Mouse (Mus musculus): ENCODE measurements at regions not wholly inside any gene's neighbourhood (a gene's known extent, or its start where the extent isn't known, plus 50 kb on each side); places are given as distances from the start of the nearest gene placed in this dataset.

DNA sequence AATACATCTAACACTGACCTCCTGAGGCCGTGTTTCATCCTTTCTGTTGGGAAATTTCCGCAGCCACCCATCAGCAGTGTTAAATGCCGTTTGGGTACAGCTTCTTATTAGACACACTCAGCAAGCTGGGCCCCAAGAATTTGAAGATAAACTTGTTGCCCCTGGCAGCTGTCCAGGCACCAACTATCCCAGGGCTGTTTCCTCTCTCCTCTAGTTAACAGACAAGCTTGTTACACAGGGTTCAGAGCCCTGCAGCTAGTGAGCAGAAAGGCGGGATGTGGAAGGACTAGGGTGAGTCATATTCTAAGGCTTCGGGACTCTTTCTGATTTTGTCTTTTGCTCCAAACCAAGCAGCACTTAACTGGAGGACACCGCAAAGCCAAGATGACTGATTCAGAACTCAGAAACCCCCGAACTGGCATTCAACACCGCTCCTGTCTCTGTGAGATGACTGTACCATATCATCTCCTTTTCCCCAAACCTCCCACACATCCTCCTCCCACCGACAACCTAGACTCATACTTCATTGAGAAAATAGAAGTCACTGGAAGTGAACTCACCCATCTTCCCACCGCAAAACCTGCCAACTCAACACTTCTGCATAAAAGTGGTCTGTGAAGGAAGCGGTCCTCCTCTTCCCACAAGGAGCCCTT lies 198.2 kb downstream of the Csl start:
- H3K9me3 ChIP-seq (ENCODE audit: low read length): no peaks in the 10 kb centered on the region
- ATAC-seq (ENCODE audit: low FRiP score) (no peak), DNase-seq (ENCODE audit: low spot score) (no peak)
- no peak overlapping the region for H3K9ac ChIP-seq (replicated peaks; ENCODE audit: low read length, poor library complexity, severe bottlenecking)
- TF ChIP-seq CTCF (IDR thresholded peaks at IDR 0.05): no peak
- H3K4me2 ChIP-seq (ENCODE audit: low read depth, low read length, poor library complexity, severe bottlenecking): no peak overlapping the region
- H3K27ac ChIP-seq (ENCODE audit: low read depth, low read length): no peak overlapping the region
- H3K27me3 ChIP-seq (ENCODE audit: insufficient read depth, low read length): no peaks in the 10 kb centered on the region
- H3K4me3 ChIP-seq (ENCODE audit: low read depth, low read length): no peak overlapping the region
- H3K4me1 ChIP-seq (ENCODE audit: insufficient read depth, low read length): no peaks in the 10 kb centered on the region
- no peaks in the 10 kb centered on the region for H3K36me3 ChIP-seq (ENCODE audit: insufficient read depth, low read length)
- 90% methylated on average over 11 of the region's 11 CpGs for WGBS

DNA sequence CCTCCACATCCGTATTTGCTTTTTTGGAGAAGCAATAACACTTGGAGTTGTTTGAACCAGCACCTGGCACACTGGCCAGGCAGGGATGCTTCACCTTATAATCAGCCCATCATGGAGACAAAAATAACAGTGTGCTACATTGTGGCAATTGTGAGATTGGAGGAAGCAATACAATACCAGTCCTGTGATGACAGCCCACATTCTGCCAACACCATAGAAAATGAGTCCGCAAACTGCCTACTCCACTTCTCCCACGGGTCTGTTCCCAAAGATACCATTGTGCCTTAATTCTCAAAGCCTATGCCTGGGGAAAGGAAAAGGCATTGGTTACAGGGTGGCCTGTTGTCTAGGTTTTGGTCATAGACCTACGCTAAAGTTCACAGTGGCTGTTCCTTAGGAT lies 194.9 kb downstream of the Csl start:
- H3K27me3 ChIP-seq (ENCODE audit: insufficient read depth, low read length): no peaks in the 10 kb centered on the region
- no peaks in the 10 kb centered on the region for H3K4me1 ChIP-seq (ENCODE audit: insufficient read depth, low read length)
- ATAC-seq (ENCODE audit: low FRiP score) (no peak), DNase-seq (ENCODE audit: low spot score) (no peak)
- WGBS: 92% methylated on average over 4 of the region's 4 CpGs
- H3K9me3 ChIP-seq (ENCODE audit: low read length): no peaks in the 10 kb centered on the region
- no peak overlapping the region for H3K9ac ChIP-seq (replicated peaks; ENCODE audit: low read length, poor library complexity, severe bottlenecking)
- H3K4me3 ChIP-seq (ENCODE audit: low read depth, low read length): no peak overlapping the region
- no peak overlapping the region for H3K27ac ChIP-seq (ENCODE audit: low read depth, low read length)
- no peaks in the 10 kb centered on the region for H3K36me3 ChIP-seq (ENCODE audit: insufficient read depth, low read length)
- no peak for TF ChIP-seq CTCF (IDR thresholded peaks at IDR 0.05)
- no peak overlapping the region for H3K4me2 ChIP-seq (ENCODE audit: low read depth, low read length, poor library complexity, severe bottlenecking)

DNA sequence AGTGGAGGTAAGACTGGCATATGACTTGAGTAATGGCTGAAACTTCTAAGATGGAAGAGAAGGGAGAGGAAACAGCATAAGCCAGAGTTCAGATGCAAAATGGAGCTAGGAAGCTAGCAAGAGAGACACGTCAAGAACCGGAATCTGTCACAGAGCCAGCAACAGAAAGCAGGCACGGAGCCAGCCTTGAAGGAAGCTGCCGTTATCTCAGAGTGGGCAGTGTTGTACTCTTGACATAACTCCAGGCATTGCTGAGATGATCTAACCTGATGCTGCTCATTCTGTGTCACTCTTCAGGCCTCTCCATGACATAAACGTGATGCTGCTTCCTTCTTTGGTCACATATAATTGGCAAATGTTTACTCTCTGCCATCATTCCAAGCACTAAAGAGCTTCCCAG lies 191.0 kb downstream of the Csl start:
- no peaks in the 10 kb centered on the region for H3K9me3 ChIP-seq (ENCODE audit: low read length)
- no peak for TF ChIP-seq CTCF (IDR thresholded peaks at IDR 0.05)
- no peak overlapping the region for H3K4me3 ChIP-seq (ENCODE audit: low read depth, low read length)
- no peak overlapping the region for H3K27ac ChIP-seq (ENCODE audit: low read depth, low read length)
- no peak overlapping the region for H3K4me2 ChIP-seq (ENCODE audit: low read depth, low read length, poor library complexity, severe bottlenecking)
- no peak overlapping the region for H3K9ac ChIP-seq (replicated peaks; ENCODE audit: low read length, poor library complexity, severe bottlenecking)
- no peak for ATAC-seq (ENCODE audit: low FRiP score)
- H3K4me1 ChIP-seq (ENCODE audit: insufficient read depth, low read length): no peaks in the 10 kb centered on the region
- WGBS: 78% methylated on average over 5 of the region's 5 CpGs
- no peak for DNase-seq (ENCODE audit: low spot score)
- H3K27me3 ChIP-seq (ENCODE audit: insufficient read depth, low read length): no peaks in the 10 kb centered on the region
- H3K36me3 ChIP-seq (ENCODE audit: insufficient read depth, low read length): no peaks in the 10 kb centered on the region

DNA sequence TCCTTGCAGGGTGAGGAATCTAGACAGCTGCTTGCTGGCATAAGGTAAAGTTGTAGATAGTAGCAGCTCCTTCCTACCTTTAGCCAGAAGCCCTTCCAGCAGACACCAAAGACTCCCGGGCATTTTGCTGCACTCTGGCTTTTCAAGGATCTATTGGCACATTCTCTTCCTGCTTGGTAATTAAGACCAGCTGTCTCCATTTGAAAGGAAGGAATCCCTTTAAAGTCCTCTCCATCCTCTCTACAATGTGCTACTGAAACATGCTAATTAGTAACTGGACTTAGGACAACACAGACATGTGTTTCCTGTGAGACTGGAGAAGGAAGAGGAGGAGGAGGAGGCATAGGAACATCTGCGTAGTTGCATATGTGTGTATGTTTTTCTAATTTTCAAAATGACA lies 189.3 kb downstream of the Csl start:
- no peak overlapping the region for H3K4me2 ChIP-seq (ENCODE audit: low read depth, low read length, poor library complexity, severe bottlenecking)
- H3K4me3 ChIP-seq (ENCODE audit: low read depth, low read length): no peak overlapping the region
- H3K9me3 ChIP-seq (ENCODE audit: low read length): no peaks in the 10 kb centered on the region
- 55% methylated on average over 2 of the region's 2 CpGs for WGBS
- H3K27ac ChIP-seq (ENCODE audit: low read depth, low read length): no peak overlapping the region
- no peak for TF ChIP-seq CTCF (IDR thresholded peaks at IDR 0.05)
- ATAC-seq (ENCODE audit: low FRiP score): no peak
- no peak for DNase-seq (ENCODE audit: low spot score)
- H3K4me1 ChIP-seq (ENCODE audit: insufficient read depth, low read length): no peaks in the 10 kb centered on the region; the same call in 1 of the 2 replicates
- no peak overlapping the region for H3K9ac ChIP-seq (replicated peaks; ENCODE audit: low read length, poor library complexity, severe bottlenecking)
- no peaks in the 10 kb centered on the region for H3K27me3 ChIP-seq (ENCODE audit: insufficient read depth, low read length)
- no peaks in the 10 kb centered on the region for H3K36me3 ChIP-seq (ENCODE audit: insufficient read depth, low read length)

DNA sequence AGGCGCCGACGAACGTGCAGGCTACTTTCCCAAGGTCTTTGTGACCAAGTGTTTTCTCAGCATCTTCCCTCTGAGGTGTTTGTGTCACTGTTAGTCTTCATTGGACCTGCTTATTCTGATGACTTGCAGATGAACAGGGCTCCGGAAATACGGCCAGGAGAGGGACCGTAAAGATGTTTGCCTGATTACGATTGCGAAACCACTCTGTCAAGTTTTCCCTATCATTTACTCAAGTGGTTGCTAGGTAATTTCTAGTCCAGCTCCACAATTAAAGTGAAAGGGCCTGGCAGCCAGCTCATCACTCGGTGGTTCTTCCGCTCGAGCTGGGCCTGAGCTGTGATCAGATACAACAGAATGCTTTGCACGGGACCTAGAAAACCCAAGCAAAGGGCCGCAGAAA lies 185.5 kb downstream of the Csl start:
- Histone ChIP-seq H3K27ac (ENCODE audit: low read depth, low read length) (no peak overlapping the region), H3K36me3 (ENCODE audit: insufficient read depth, low read length) (no peaks in the 10 kb centered on the region), H3K9ac (replicated peaks; ENCODE audit: low read length, poor library complexity, severe bottlenecking) (no peak overlapping the region), H3K4me2 (ENCODE audit: low read depth, low read length, poor library complexity, severe bottlenecking) (no peak overlapping the region), H3K9me3 (ENCODE audit: low read length) (no peaks in the 10 kb centered on the region), H3K4me1 (ENCODE audit: insufficient read depth, low read length) (peaks cover 4% of the 10 kb centered on the region; the same call in 1 of the 2 replicates), H3K27me3 (ENCODE audit: insufficient read depth, low read length) (no peaks in the 10 kb centered on the region), H3K4me3 (ENCODE audit: low read depth, low read length) (no peak overlapping the region)
- 80% methylated on average over 14 of the region's 14 CpGs for WGBS
- no peak for DNase-seq (ENCODE audit: low spot score)
- TF ChIP-seq CTCF (IDR thresholded peaks at IDR 0.05): no peak
- no peak for ATAC-seq (ENCODE audit: low FRiP score)

- WGBS: 39% methylated on average over 7 of the region's 7 CpGs
- no peak; the same call in 1 of the 2 replicates for ATAC-seq (ENCODE audit: low FRiP score)
- H3K4me3 ChIP-seq (ENCODE audit: low read depth, low read length): no peak overlapping the region
- no peak overlapping the region for H3K9ac ChIP-seq (replicated peaks; ENCODE audit: low read length, poor library complexity, severe bottlenecking)
- no peak overlapping the region for H3K27ac ChIP-seq (ENCODE audit: low read depth, low read length)
- H3K36me3 ChIP-seq (ENCODE audit: insufficient read depth, low read length): no peaks in the 10 kb centered on the region
- TF ChIP-seq CTCF (IDR thresholded peaks at IDR 0.05): no peak
- no peak overlapping the region for H3K4me2 ChIP-seq (ENCODE audit: low read depth, low read length, poor library complexity, severe bottlenecking)
- H3K9me3 ChIP-seq (ENCODE audit: low read length): no peaks in the 10 kb centered on the region
- no peaks in the 10 kb centered on the region for H3K27me3 ChIP-seq (ENCODE audit: insufficient read depth, low read length)
- peaks cover 4% of the 10 kb centered on the region; the same call in 1 of the 2 replicates for H3K4me1 ChIP-seq (ENCODE audit: insufficient read depth, low read length)
- peak; percentile 77 for DNase-seq (ENCODE audit: low spot score)
These were observed 184.2 kb downstream of the Csl start for GRCm38 (mm10) chr10:99575294-99575693.
